Mouse (Mus musculus) cerebellum, postnatal 36 days (tissue): ENCODE data around the gene Wnt10b.
A peak's percentile ranks its signal among the peaks of the same experiment; 100 is the strongest.

ENCODE experiments used
- DNase-seq, 2 experiments: peaks; one replicate each; pipeline ENCODE4 v3.0.0; 2021 to 2022; ENCODE audit warnings: mixed read lengths in 2 of 2

Gene Wnt10b

GRCm38 (mm10) chr15:98796803-98797595 is 19.0 kb upstream of the Wnt10b start:
- DNase-seq, result no peak

GRCm38 (mm10) chr15:98793141-98793698 is 15.3 kb upstream of the Wnt10b start:
- no peak for DNase-seq

GRCm38 (mm10) chr15:98792233-98793020 is 14.5 kb upstream of the Wnt10b start:
- no peak for DNase-seq

GRCm38 (mm10) chr15:98791771-98792170 is 13.8 kb upstream of the Wnt10b start:
- DNase-seq, result no peak

DNA sequence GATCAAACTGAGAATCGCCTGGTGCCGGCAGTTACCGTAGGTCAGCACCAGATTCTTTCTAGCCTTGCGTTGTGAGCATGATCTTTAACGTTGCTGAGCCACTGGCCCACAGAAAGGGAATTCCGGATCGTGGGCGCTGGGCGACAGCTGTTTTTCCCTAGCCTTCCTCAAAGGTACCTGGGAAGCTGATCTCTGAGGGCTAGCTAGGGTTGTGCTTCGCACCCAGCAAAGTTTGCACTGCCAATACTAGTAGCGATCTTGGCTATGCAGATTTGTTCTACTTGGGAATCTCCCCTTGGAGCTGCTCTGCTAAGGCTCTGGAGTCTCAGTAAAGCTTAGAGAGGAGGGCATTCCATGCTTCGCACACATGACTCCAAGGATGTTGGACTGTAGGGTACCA is 13.3 kb upstream of the Wnt10b start:
- no peak for DNase-seq

GRCm38 (mm10) chr15:98790761-98791160 is 12.8 kb upstream of the Wnt10b start:
- DNase-seq, result no peak

DNA sequence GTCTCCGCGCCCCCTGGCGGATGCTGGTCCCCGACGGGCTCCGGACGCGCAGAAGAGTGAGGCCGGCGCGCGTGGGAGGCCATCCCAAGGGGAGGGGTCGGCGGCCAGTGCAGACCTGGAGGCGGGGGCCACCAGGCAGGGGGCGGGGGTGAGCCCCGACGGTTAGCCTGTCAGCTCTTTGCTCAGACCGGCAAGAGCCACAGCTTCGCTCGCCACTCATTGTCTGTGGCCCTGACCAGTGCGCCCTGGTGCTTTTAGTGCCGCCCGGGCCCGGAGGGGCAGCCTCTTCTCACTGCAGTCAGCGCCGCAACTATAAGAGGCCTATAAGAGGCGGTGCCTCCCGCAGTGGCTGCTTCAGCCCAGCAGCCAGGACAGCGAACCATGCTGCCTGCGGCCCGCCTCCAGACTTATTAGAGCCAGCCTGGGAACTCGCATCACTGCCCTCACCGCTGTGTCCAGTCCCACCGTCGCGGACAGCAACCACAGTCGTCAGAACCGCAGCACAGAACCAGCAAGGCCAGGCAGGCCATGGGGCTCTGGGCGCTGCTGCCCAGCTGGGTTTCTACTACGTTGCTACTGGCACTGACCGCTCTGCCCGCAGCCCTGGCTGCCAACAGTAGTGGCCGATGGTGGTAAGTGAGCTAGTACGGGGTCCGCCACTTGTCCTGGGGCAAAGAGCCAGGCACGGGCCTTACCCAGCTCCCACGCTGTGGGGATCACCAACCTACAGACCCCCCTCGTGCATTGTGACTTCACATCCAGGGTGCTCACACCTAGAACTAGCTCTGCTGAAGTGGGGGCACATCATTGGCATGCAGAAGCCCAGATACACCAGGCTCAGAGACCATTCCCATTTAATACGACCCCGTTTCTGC is 11.9 kb upstream of the Wnt10b start, which contains the start of gene Wnt1:
TSS of gene Wnt1 (plus strand) at position 197 of the 875 bp plus-strand sequence.
- peak in 1 of 2 experiments; percentile 30 for DNase-seq

DNA sequence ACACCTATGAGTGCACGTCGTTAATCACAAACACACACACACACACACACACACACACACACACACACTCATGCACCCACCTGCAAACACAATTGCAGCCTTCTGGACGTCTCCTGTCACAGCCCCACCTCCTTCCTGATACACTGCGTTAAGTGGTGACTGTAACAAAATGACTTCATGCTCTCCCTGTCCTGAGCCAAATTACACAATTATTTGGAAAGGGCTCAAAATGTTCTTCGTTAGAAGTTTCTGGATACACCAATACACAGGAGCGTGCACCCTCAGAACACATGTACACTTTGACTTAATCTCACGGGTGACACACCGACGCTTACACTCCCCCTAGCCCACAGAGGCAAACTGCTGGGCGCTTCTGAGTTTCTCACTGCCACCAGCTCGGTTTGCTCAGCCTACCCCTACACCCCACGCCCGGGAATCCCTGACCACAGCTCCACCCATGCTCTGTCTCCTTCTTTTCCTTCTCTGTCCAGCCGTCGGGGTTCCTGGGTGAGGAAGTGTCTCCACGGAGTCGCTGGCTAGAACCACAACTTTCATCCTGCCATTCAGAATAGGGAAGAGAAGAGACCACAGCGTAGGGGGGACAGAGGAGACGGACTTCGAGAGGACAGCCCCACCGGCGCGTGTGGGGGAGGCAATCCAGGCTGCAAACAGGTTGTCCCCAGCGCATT is 11.2 kb upstream of the Wnt10b start:
- no peak for DNase-seq

DNA sequence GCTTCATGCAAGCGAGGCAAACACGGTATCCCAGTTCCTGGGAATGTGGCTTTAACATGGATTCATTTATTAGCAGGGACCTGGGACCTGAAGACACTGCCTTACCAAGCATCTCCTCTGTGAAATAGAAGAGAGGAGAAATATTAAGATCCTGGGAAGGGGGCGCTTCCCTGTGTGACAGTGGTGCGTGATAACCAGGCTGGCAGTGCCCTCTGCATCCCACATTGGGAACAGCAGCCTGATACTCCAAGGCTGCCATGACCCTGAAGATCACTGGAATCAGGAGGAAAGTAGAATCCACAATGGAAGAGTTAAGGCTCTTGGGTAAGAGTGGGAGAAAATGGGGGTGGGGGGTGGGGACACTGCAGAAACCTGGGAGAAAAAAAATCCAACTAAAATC is 10.0 kb upstream of the Wnt10b start:
- DNase-seq, result no peak

DNA sequence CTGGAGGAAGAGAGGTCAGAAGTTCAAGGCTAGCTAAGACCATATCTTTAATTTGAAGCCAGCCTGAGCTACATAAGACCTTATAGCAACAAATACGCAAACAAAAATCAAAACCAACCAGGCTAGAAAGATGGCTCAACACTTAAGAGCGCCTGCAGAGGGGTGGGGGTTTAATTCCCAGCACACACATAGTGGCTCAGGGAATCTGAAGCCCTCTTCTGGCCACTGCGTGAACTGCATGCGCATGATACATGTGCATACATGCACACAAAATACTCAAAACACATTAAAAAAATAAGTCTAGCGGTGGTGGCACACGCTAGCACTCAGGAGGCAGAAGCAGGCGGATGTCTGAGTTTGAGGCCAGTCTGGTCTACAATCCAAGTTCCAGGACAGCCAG is 7.8 kb upstream of the Wnt10b start:
- no peak for DNase-seq

GRCm38 (mm10) chr15:98781166-98781565 is 3.2 kb upstream of the Wnt10b start:
- DNase-seq, result no peak

DNA sequence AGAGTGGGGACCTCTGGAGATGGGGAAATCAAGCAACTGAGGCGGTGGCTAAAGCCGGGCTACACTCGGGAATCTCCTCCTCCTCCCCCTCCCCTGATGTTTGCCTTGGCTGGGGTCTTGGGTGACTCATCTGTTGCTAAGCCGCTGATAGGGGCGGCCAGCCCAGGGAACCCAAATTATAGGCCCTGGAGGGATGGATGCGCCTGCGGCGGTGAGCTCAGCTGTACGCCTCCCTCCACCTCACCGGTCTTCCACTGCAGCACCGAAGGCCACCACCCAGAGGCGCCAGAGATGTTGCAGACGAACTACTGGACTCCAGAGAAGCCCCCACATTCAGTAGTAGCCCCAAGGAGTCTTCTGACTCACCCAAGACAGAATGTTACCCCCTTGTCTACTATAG is 2.6 kb upstream of the Wnt10b start:
- no peak for DNase-seq

- no peak for DNase-seq
These were observed 2.1 kb upstream of the Wnt10b start for GRCm38 (mm10) chr15:98780075-98780474.

DNA sequence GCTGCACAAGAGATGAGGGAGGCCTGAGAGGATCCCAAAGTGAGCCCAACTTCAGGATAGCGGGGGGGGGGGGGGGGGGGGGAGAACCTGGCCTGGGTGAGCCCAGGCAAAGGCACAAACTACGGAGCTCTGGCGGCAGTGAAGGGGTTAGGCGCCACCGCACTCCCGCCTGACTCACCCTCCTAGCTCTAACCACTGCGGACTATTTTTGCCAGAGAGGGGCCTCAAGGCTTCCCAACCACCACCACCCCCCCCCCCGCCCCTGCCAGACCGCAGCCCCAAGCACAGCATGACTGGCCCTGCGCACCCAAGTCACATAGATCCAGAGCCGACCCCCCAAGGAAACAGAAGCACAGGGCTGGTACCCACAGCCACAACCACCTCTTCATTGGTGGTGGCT is 856 bp upstream of the Wnt10b start:
- no peak for DNase-seq

DNA sequence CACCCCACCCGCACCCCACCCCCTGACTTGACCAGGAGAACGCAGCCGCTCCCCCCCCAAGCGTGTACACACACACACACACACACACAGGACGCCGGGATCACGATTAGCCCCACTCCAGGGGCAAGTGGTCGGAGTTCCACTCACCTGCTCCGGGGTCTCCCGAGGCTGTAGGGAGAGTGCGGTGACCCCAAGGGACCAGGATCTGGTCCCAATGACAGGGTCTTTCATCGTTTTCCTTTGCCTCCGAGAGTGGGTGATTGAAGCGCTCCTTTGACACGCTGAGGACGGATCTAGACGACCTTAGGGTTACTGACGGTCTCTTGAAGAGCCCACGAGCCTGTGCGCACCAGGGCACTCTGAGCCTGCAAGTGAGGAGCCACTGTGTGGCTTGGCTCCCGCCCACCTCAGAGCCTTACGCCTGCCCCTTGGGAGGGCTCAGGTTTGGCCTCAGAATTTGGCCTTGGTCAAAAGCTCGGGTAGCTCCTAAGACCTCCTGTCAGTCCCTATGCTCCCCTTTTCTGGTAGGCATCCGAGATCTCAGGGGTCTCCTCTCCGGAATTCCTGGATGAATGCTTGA is 331 bp upstream of the Wnt10b start:
- DNase-seq, result no peak

GRCm38 (mm10) chr15:98777005-98777616 is 839 bp downstream of the Wnt10b start:
- no peak for DNase-seq

DNA sequence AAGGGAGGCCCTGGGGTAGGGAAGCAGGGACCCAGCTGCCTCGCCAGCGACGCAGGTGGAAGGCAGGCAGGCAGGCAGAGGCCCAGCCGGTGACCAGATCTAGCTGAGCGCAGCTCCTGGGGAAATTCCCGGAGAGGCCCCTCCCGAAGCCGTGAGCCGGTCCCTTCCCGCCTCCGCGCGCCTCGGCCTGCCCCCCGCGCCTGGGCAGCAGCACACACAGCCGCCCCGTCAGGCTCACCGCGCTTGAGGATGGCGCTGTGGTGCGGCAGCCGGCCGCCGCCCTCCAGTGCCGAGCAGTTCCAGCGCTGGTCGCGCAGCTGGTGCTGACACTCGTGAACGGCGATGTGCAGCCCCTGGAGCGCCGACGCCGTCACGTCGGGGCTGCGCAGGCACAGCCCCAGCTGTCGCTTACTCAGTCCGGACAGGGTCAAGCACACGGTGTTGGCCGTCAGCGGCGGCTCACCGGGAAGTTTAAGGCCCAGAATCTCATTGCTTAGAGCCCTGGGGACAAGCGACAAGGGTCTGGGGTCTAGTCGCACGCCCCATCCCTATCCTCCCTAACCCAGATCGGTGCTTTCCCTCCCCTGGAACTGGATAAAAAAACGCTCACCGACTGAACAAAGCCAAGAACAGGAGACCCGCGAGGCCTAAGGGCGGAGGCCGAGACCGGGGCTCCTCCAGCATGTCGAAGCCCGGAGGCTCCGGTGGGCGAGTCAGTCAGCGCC is 1.5 kb downstream of the Wnt10b start:
- no peak for DNase-seq

DNA sequence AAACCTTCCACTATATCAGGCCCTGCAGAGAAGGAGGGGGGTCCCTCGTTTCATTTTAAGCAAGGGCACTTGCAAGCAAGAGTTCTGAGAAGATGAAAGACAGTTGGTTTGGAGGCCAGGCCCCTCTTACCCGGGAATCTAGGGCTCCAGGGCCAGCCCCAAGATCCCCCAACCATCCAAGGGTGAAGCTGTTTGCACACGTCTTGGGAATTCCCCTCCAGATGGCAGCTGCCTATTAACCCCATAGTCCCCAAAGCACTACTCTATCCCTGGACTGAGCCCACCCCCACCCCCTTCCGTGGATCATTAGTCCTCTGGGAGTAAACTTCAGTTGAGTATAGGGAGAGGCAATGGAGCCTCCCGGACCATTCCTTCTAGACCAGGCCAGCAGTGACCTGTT is 2.4 kb downstream of the Wnt10b start:
- no peak for DNase-seq

DNA sequence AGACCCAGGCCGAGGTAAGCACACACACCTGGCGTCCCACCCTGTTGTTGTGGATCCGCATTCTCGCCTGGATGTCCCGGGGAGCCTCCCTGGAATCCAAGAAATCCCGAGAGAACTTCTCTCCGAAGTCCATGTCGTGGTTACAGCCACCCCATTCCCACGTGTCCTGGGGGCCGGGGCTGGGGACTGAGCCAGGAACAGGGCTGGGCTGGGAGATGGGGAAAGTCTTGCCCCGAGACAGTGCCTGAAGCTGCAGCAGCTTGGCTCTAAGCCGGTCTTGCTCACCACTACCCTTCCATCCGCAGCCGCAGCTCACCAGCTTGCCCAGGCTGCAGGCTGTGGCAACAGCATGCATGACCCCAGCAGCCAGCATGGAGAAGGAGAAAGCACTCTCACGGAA is 3.9 kb downstream of the Wnt10b start:
- DNase-seq, result no peak

- no peak for DNase-seq
These were observed 5.3 kb downstream of the Wnt10b start for GRCm38 (mm10) chr15:98772511-98773211.
